Mouse (Mus musculus) olfactory bulb, adult 2 months (tissue): ENCODE data around the gene Cpsf4l.
A peak's percentile ranks its signal among the peaks of the same experiment; 100 is the strongest.

ENCODE experiments used
- CTCF ChIP-seq: fragments of 200-500 bp; IDR thresholded peaks from 2 replicates; pipeline ENCODE4 v1.5.1; 2012; ENCODE audit warnings: low read depth, mild to moderate bottlenecking, low read length, moderate library complexity; ENCODE audit not compliant: insufficient read depth
- POLR2A ChIP-seq: fragments of 200-500 bp; IDR thresholded peaks from 2 replicates; pipeline ENCODE4 v1.6.1; 2012; ENCODE audit warnings: mild to moderate bottlenecking, low read depth, low read length, moderate library complexity; ENCODE audit not compliant: insufficient read depth

- TF ChIP-seq CTCF (no peak), POLR2A (peak; percentile 55; the same call in 1 of the 2 replicates)
These were observed 60.2 kb downstream of the Cpsf4l start, which contains the start of gene Slc39a11 for GRCm38 (mm10) chr11:113649353-113650210.
